Mouse (Mus musculus) kidney, postnatal 10 days (tissue): ENCODE data around the gene Olfr923.
"Not testable (repeated sequence)": the region's sequence is repeated elsewhere in the genome, so short reads cannot be mapped to it uniquely, and the experiment has no call there.

Source experiments
- DNase-seq: peaks from one replicate; pipeline ENCODE4 v3.0.0; 2021; ENCODE audit warnings: mixed read lengths

Olfr923 gene

DNA sequence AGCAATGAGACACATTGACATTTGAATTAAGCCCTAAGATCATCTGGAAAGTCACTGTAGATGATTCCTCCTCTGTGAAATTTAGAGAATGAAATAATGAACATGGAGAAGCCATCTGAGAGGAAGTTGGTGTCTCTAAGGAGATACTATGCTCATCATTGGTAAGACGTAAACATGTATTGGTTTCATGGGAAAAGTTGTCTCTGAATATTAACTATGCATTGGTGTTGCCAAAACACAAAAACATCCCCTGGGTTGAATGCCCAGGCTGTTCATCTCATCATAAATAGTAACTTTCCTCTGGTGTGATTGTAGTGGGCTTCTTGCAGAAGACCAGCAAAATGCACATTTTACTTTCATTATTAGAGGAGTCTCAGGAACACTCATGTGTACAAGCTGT lies at the start of gene Olfr923:
Gene Olfr923 (plus strand): TSS at position 301 of the 400 bp plus-strand sequence.
- DNase-seq: no peak

DNA sequence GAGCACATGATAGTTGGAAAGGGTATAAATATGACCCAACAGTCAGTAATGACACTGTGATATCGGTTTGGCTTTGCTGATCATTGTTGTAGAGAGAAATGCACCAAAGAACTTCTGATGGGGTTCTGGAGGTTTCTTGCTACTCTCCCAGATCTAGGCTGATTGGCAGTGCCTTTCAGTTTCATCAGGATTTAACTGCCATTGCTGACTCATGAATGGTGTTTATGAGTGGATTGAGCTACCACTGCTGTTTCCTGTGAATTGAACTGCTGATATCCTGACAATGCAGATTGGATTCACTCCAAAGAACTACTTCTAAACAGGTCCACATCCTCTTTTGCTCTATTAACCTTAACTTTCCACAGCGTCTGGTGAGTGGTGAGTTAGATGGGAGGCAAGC lies 33.7 kb upstream of the Olfr923 start:
- DNase-seq: no peak

DNA sequence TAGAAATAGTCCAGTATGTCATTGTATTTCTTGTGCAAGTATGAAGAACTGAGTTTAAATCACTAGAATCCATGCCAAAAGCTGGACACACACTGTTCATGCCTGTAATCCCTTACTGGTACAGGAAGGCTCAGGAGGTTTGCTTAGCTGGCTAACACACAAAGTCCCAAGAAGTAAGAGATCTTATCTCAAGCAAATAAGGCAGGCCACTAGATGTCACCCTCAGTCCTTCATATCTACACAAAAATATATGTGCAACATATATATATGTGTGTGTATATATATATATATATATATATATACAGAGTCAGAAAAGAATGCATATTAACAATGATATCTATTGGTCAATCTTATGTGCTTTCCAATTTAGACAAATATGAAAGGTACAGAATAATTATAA lies 20.6 kb upstream of the Olfr923 start:
- no peak for DNase-seq

DNA sequence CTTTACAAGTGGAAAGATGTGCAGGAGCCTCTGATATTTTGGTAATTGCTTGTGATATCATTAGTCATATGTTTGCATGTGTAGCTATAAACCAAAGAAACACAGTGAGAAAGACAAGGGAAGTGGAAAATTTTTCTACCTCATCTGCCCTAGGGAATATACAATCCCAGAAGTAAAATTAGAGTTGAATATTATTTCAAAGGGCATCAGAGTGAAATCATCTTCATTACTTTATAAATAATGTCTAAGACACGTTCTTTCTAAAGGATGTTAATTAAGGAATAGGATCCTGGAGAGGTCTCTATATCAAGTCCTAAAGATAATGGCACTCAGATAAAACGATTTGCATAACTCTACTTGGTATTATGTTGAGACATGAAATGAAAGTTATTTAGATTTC lies 12.0 kb upstream of the Olfr923 start, which contains the start of gene Olfr922:
Gene Olfr922 (plus strand): TSS at position 301 of the 400 bp plus-strand sequence.
- no peak for DNase-seq

DNA sequence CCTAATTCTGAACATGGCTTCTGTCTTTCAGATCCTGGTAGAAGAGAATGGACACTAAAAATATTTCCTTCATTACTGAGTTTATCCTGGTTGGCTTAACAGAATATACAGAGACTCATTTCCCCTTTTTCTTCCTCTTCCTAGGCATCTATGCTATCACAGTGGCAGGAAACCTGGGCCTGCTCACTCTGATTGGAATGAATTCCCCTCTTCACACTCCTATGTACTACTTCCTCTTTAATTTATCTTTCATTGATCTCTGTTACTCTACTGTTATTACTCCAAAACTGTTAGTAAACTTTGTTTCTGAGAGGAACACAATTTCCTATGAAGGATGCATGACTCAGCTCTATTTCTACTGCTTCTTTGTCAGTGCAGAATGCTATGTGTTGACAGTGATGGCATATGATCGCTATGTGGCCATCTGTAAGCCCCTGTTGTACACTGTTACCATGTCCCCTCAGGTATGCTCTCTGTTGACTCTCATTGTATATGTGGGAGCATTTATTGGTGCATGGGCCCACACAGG lies 10.8 kb upstream of the Olfr923 start:
- no peak for DNase-seq

DNA sequence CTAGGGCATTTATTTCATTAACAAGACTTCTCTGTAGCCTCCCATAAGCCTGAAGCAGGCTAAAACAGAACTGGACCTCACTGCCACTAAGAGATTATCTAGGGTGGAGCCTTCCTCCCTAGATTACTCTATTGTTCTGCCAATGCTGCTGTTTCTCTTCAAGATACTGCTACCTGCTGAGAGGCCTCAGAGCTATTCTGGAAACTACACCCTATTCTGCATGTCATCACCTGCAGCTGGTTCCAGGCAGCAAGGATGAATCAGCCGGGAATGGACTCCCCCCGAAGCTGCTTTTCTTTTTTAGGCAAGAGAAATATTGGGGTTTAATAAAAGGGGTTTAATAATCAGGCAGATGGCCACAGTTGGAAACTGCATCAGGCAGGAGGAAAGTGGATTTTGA lies 6.7 kb downstream of the Olfr923 start:
- no peak for DNase-seq

DNA sequence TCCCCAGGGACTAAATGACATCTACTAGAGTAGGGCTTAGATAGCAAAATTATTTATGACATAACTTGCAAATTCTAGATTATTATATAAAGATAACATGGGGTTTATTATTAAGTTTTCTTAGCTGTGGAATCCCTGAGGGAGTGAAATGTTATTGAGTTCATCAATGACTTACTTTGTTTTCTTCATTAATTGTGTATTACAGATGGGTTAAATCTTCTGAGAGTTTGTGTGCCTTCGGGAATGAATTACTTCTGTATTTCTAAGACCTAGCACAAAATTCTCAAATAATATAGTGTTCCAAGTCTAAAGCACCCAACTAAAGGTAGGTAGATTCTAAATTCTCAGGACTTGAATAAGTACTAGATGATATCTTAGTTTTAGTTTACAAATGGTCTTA lies 17.8 kb downstream of the Olfr923 start, which contains the start of gene Olfr924:
Gene Olfr924 (plus strand): TSS at position 301 of the 400 bp plus-strand sequence.
- no peak for DNase-seq

DNA sequence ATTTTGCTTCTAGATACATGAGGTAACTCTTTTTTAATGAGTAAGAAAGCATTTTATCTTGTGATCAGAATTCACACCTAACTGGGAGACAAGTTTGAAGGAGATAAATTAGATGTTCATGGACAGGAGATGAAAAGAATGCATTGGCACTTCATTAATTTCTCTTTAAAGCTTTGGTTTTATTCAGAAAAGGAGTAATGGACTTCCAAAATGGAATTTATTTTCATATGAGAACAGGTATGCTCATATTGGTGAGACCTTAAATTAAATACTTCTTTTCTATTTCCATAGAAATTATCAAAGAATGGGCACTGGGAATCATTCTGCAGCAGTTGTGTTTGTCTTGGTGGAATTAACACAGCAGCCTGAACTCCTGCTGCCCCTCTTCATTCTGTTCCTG lies 28.4 kb downstream of the Olfr923 start, which contains the start of gene Olfr26:
Gene Olfr26 (plus strand): TSS at position 301 of the 400 bp plus-strand sequence.
- no peak for DNase-seq

DNA sequence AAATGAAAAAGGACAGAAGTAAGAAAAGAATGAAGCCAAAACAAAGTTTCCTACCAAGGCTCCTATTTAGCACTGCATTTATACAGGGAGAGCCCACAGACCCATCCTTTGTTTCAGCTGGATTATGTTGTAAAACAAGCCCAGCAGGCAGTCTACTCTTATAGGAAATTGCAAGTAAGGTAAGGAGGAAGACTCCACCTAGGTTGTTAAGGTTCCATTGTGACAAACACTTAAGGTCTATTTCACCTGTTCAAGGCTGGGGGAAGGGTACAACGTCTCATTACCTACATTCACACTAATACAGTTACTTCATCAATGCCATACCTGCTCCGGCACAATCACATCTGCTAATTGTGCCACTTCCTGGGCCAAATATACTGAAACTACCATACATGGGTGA lies 48.5 kb downstream of the Olfr923 start:
- not testable (repeated sequence) for DNase-seq

DNA sequence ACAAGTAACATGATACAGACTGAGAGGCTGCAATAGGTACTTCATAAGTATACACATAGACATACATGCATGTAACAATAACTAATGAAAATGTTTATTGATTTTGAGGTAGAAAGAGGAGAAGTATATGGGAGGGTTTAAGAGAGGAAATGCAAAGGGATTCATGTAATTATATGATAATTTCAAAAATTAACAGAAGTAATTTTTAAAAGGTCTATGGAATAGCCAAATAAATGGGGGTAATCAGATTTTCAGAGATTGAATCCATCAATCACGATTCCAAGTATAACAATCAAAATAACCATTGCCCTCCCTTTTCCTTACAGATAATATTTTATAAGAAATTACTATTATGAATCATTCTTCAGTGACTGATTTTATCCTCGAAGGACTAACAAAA lies 50.5 kb downstream of the Olfr923 start, which contains the start of gene Olfr926:
Gene Olfr926 (plus strand): TSS at position 301 of the 400 bp plus-strand sequence.
- no peak for DNase-seq
